ENCODE assay signal across 14 mouse cellular contexts in genomic region chr14:62227101-62227500, GRCm38 (mm10).
DNase-seq lines count a peak whose midpoint lies in the region; ATAC-seq lines count a peak whose summit lies in the region.
"Had no signal": no experiment of that assay in that cellular context is flagged by ENCODE, and none has a peak within 500 bp of the region (broad histone marks: within the 10 kb centered on the region; RNA-seq: fewer than 3 reads in every experiment).

No protein-coding gene starts in this region.

- no peak overlapping the region for H3K27ac ChIP-seq in midbrain, embryonic 14.5 days (replicated peaks; ENCODE audit: low read depth, low read length)
- H3K27ac ChIP-seq in midbrain, embryonic 11.5 days (ENCODE audit: low read depth, low read length): no peak overlapping the region
- peak overlapping the region; percentile 64 for H3K27ac ChIP-seq in hindbrain, embryonic 15.5 days (replicated peaks)
- H3K27ac ChIP-seq in neural tube, embryonic 14.5 days (ENCODE audit: low read depth, low read length): no peak overlapping the region
- H3K27ac ChIP-seq: liver, embryonic 12.5 days; stomach, embryonic 15.5 days had no signal

- peak; percentile 34; the same call in 1 of the 2 replicates for ATAC-seq in frontal cortex, adult (ENCODE audit: low TSS enrichment)
- ATAC-seq in midbrain, embryonic 14.5 days (ENCODE audit: low FRiP score, low TSS enrichment): no peak
- ATAC-seq in midbrain, embryonic 11.5 days (ENCODE audit: low FRiP score): no peak
- ATAC-seq in hindbrain, embryonic 15.5 days (ENCODE audit: low FRiP score, low read depth): peak; percentile 61
- peak; percentile 57; the same call in 1 of the 2 replicates for ATAC-seq in neural tube, embryonic 14.5 days (ENCODE audit: low read depth)
- ATAC-seq in monocyte, adult 5-6 weeks (replicated peaks; ENCODE audit: insufficient number of reproducible peaks, low FRiP score, low TSS enrichment, poor library complexity, severe bottlenecking): no peak
- ATAC-seq: liver, embryonic 12.5 days had no signal

- no peak overlapping the region for H3K9ac ChIP-seq in midbrain, embryonic 14.5 days (replicated peaks; ENCODE audit: low read length)
- no peak overlapping the region for H3K9ac ChIP-seq in midbrain, embryonic 11.5 days (ENCODE audit: low read length)
- H3K9ac ChIP-seq in hindbrain, embryonic 15.5 days: no peak overlapping the region
- H3K9ac ChIP-seq in neural tube, embryonic 14.5 days (replicated peaks; ENCODE audit: low read depth, low read length): no peak overlapping the region
- H3K9ac ChIP-seq: liver, embryonic 12.5 days; lung, embryonic 14.5 days; stomach, embryonic 15.5 days had no signal

- H3K4me2 ChIP-seq in midbrain, embryonic 14.5 days (ENCODE audit: low read length): peak overlapping the region; percentile 27
- H3K4me2 ChIP-seq in midbrain, embryonic 11.5 days: no peak overlapping the region
- H3K4me2 ChIP-seq in hindbrain, embryonic 15.5 days: peak overlapping the region; percentile 29
- no peak overlapping the region for H3K4me2 ChIP-seq in neural tube, embryonic 14.5 days (ENCODE audit: low read depth, low read length)
- H3K4me2 ChIP-seq: liver, embryonic 12.5 days; lung, embryonic 14.5 days; stomach, embryonic 15.5 days had no signal

- 31% methylated on average over 5 of the region's 5 CpGs for WGBS in midbrain, embryonic 14.5 days
- WGBS in midbrain, embryonic 11.5 days: 56% methylated on average over 5 of the region's 5 CpGs
- WGBS in hindbrain, embryonic 15.5 days: 38% methylated on average over 5 of the region's 5 CpGs
- 40% methylated on average over 5 of the region's 5 CpGs for WGBS in neural tube, embryonic 14.5 days

- no peaks in the 10 kb centered on the region for H3K9me3 ChIP-seq in midbrain, embryonic 14.5 days (ENCODE audit: control insufficient read depth, low read length)
- no peaks in the 10 kb centered on the region for H3K9me3 ChIP-seq in midbrain, embryonic 11.5 days (ENCODE audit: control insufficient read depth, low read length)
- H3K9me3 ChIP-seq in hindbrain, embryonic 15.5 days: no peaks in the 10 kb centered on the region
- H3K9me3 ChIP-seq in neural tube, embryonic 14.5 days (ENCODE audit: control insufficient read depth, low read length): no peaks in the 10 kb centered on the region
- H3K9me3 ChIP-seq: liver, embryonic 12.5 days; stomach, embryonic 15.5 days had no signal

- no peaks in the 10 kb centered on the region for H3K4me1 ChIP-seq in midbrain, embryonic 14.5 days (ENCODE audit: control insufficient read depth, insufficient read depth, low read length)
- no peaks in the 10 kb centered on the region for H3K4me1 ChIP-seq in midbrain, embryonic 11.5 days (ENCODE audit: control insufficient read depth, insufficient read depth, low read length)
- 0 out of 2 replicates have a peak, but pooled peaks cover 8% of the 10 kb centered on the region for H3K4me1 ChIP-seq in hindbrain, embryonic 15.5 days (replicated peaks)
- no peaks in the 10 kb centered on the region for H3K4me1 ChIP-seq in neural tube, embryonic 14.5 days (ENCODE audit: control insufficient read depth, insufficient read depth, low read length)
- H3K4me1 ChIP-seq: liver, embryonic 12.5 days; stomach, embryonic 15.5 days had no signal

- DNase-seq in frontal cortex, postnatal 25 days (ENCODE audit: low spot score in 2 of 2): no peak
- DNase-seq in midbrain, embryonic 14.5 days: peak; percentile 34
- DNase-seq in midbrain, embryonic 11.5 days (ENCODE audit: low spot score, missing footprints): no peak
- no peak for DNase-seq in retina, postnatal 1 day
- DNase-seq: cerebellum, postnatal 36 days; heart, adult 18-20 months; kidney, adult 9 months had no signal

- no peaks in the 10 kb centered on the region for H3K36me3 ChIP-seq in midbrain, embryonic 14.5 days (ENCODE audit: control insufficient read depth, insufficient read depth, low read length)
- H3K36me3 ChIP-seq in midbrain, embryonic 11.5 days (ENCODE audit: control insufficient read depth, insufficient read depth, low read length): no peaks in the 10 kb centered on the region
- H3K36me3 ChIP-seq in hindbrain, embryonic 15.5 days: no peaks in the 10 kb centered on the region
- H3K36me3 ChIP-seq in neural tube, embryonic 14.5 days (ENCODE audit: control insufficient read depth, insufficient read depth, low read length): no peaks in the 10 kb centered on the region
- H3K36me3 ChIP-seq: liver, embryonic 12.5 days; stomach, embryonic 15.5 days had no signal

- H3K27me3 ChIP-seq in midbrain, embryonic 14.5 days (ENCODE audit: control insufficient read depth, insufficient read depth, low read length): no peaks in the 10 kb centered on the region
- H3K27me3 ChIP-seq in midbrain, embryonic 11.5 days (ENCODE audit: control insufficient read depth, insufficient read depth, low read length): no peaks in the 10 kb centered on the region
- no peaks in the 10 kb centered on the region for H3K27me3 ChIP-seq in hindbrain, embryonic 15.5 days
- no peaks in the 10 kb centered on the region for H3K27me3 ChIP-seq in neural tube, embryonic 14.5 days (ENCODE audit: control insufficient read depth, insufficient read depth, low read length)
- H3K27me3 ChIP-seq: liver, embryonic 12.5 days; stomach, embryonic 15.5 days had no signal

- H3K4me3 ChIP-seq in midbrain, embryonic 14.5 days (replicated peaks; ENCODE audit: low read depth, low read length): no peak overlapping the region
- H3K4me3 ChIP-seq in midbrain, embryonic 11.5 days (ENCODE audit: low read depth, low read length): no peak overlapping the region
- no peak overlapping the region for H3K4me3 ChIP-seq in hindbrain, embryonic 15.5 days
- H3K4me3 ChIP-seq in neural tube, embryonic 14.5 days (ENCODE audit: low read depth, low read length): no peak overlapping the region
- H3K4me3 ChIP-seq: liver, embryonic 12.5 days; stomach, embryonic 15.5 days had no signal

Comparison
In these comparisons a context has a peak if more than half of its experiments do, and no peak if none do; other contexts are left out.
1. H3K4me2 ChIP-seq: peak in midbrain, embryonic 14.5 days (single experiment) and hindbrain, embryonic 15.5 days (single experiment); none in midbrain, embryonic 11.5 days (single experiment) and neural tube, embryonic 14.5 days (single experiment).
2. ATAC-seq: peak in frontal cortex, adult (single experiment), hindbrain, embryonic 15.5 days (single experiment) and neural tube, embryonic 14.5 days (single experiment); none in midbrain, embryonic 14.5 days (single experiment), midbrain, embryonic 11.5 days (single experiment) and monocyte, adult 5-6 weeks (single experiment).